Mouse (Mus musculus) forebrain, postnatal 0 days (tissue): ENCODE measurements at regions not wholly inside any gene's neighbourhood (a gene's known extent, or its start where the extent isn't known, plus 50 kb on each side); places are given as distances from the start of the nearest gene placed in this dataset.

Experiments used
- ATAC-seq: fragments of 200-750 bp; cut with Nextera tagmentation; 2 replicates; pipeline ENCODE4 v1.8.0; 2017; ENCODE audit warnings: mild to moderate bottlenecking, moderate library complexity
- DNase-seq: peaks from one replicate; pipeline ENCODE4 v3.0.0-alpha.2; 2015
- H3K27ac ChIP-seq: fragments of 300-500 bp; sonication (generic); 2 replicates; pipeline ENCODE4 v1.5.1; 2014; ENCODE audit warnings: low read depth, mild to moderate bottlenecking, antibody characterized with exemption, low read length, moderate library complexity, mixed read lengths
- H3K27me3 ChIP-seq: fragments of 300-500 bp; sonication (generic); 2 replicates; pipeline ENCODE4 v1.6.1; 2014; ENCODE audit warnings: mild to moderate bottlenecking, low read length, mixed read lengths; ENCODE audit not compliant: insufficient read depth
- H3K36me3 ChIP-seq: fragments of 300-500 bp; sonication (generic); 2 replicates; pipeline ENCODE4 v1.6.1; 2014; ENCODE audit warnings: mild to moderate bottlenecking, moderate library complexity; ENCODE audit not compliant: insufficient read depth
- H3K4me1 ChIP-seq: fragments of 300-500 bp; sonication (generic); 2 replicates; pipeline ENCODE4 v1.6.1; 2014; ENCODE audit warnings: antibody characterized with exemption; ENCODE audit not compliant: insufficient read depth
- H3K4me2 ChIP-seq: fragments of 300-500 bp; sonication (generic); 2 replicates; pipeline ENCODE4 v1.6.1; 2014; ENCODE audit warnings: low read depth, mild to moderate bottlenecking, moderate library complexity
- H3K4me3 ChIP-seq: fragments of 300-500 bp; sonication (generic); 2 replicates; pipeline ENCODE4 v1.5.1; 2014; ENCODE audit warnings: low read depth, low read length, mixed read lengths
- H3K9ac ChIP-seq: fragments of 300-500 bp; sonication (generic); 2 replicates; pipeline ENCODE4 v1.6.1; 2014; ENCODE audit warnings: mild to moderate bottlenecking
- H3K9me3 ChIP-seq: fragments of 300-500 bp; sonication (generic); 2 replicates; pipeline ENCODE4 v1.6.1; 2016; ENCODE audit warnings: low read length
- CTCF ChIP-seq: sonication (generic); IDR thresholded peaks from 2 replicates; pipeline ENCODE4 v1.5.1; 2016; ENCODE audit warnings: antibody characterized with exemption, control low read depth, low read depth
- WGBS: fragments of 180-500 bp; shearing (Covaris S2); extraction: QIAGEN DNeasy Blood & Tissue Kit; methylation state at CpG from one replicate; pipeline ENCODE4 v1.1.7; 2014; 5-methylcytosine and 5-hydroxymethylcytosine counted together

GRCm38 (mm10) chr12:49513131-49513530, 128.2 kb downstream of the Gm43517 start:
- no peak overlapping the region for H3K4me3 ChIP-seq
- no peak overlapping the region for H3K4me2 ChIP-seq
- no peak overlapping the region for H3K9ac ChIP-seq
- TF ChIP-seq CTCF = no peak
- no peaks in the 10 kb centered on the region for H3K4me1 ChIP-seq
- H3K27ac ChIP-seq = no peak overlapping the region
- no peak for ATAC-seq
- H3K9me3 ChIP-seq = no peaks in the 10 kb centered on the region
- no peaks in the 10 kb centered on the region for H3K36me3 ChIP-seq
- no peaks in the 10 kb centered on the region for H3K27me3 ChIP-seq
- DNase-seq = no peak

- Histone ChIP-seq H3K27ac (no peak overlapping the region), H3K9me3 (no peaks in the 10 kb centered on the region), H3K9ac (no peak overlapping the region), H3K4me1 (no peaks in the 10 kb centered on the region), H3K4me2 (no peak overlapping the region), H3K4me3 (no peak overlapping the region), H3K36me3 (no peaks in the 10 kb centered on the region), H3K27me3 (no peaks in the 10 kb centered on the region)
- ATAC-seq (no peak), DNase-seq (no peak)
- TF ChIP-seq CTCF = no peak
- 81% methylated on average over 1 of the region's 1 CpGs for WGBS
Measured at GRCm38 (mm10) chr12:49514616-49515015, 129.6 kb downstream of the Gm43517 start.
